Mouse (Mus musculus) brain, embryonic 14.5 days (tissue): ENCODE results near the gene Zfp750.

Experiments
- CTCF ChIP-seq: fragments of 200-500 bp; IDR thresholded peaks from 2 replicates; pipeline ENCODE4 v1.5.1; 2012; ENCODE audit warnings: inconsistent platforms, mild to moderate bottlenecking, moderate library complexity, borderline replicate concordance; ENCODE audit not compliant: insufficient read depth, insufficient read length; ENCODE audit errors: extremely low read depth
- POLR2A ChIP-seq: fragments of 200-500 bp; IDR thresholded peaks from 2 replicates; pipeline ENCODE4 v1.6.1; 2012; ENCODE audit warnings: mild to moderate bottlenecking, inconsistent platforms, borderline replicate concordance; ENCODE audit not compliant: poor library complexity, insufficient read depth, insufficient read length, severe bottlenecking; ENCODE audit errors: extremely low read depth

DNA sequence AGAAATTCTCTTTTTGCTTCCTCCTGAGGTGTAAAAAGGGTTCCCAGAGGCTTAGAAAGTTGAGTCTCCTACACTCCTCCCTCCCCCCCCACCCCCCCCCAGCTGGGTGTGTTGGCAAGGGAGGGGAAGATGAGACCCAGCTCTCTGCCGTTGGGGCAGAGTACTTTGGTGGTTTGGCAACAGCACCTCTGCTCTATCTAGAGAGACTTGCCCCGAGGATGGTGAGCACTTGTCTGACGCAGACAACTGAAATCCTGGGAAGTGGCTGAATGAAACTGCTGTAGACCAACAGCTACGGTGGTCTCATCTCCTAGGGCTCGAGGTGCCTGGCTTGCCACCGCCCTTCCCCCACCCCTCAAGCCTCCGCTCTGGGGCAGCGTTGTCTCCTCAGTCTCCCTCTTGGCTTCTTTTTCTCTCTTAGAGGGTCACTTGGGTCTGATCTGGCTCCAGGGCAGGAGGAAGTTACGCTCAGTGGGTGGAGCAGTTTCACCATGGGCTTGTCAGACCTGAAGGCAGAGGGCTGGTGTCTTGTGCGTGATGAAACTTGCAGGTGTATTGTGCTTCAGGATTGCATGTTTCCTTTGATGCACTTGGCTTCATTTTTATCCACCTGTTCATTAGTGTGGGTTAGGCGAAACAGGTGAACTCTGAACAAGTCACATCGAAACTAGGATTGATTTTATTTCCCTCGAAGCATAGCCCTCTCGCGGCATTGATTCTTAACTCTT is 39.5 kb downstream of the Zfp750 start:
- TF ChIP-seq CTCF (no peak), POLR2A (no peak)
